Mouse (Mus musculus) bone marrow macrophage, adult 2 months (primary cell): ENCODE results near the gene Cep57.

Experiments
- CTCF ChIP-seq: IDR thresholded peaks from 2 replicates; pipeline ENCODE4 v1.5.1; 2012; ENCODE audit warnings: low read depth, mild to moderate bottlenecking, low read length, moderate library complexity
- POLR2A ChIP-seq: IDR thresholded peaks from 2 replicates; pipeline ENCODE4 v1.6.1; 2012; ENCODE audit warnings: mild to moderate bottlenecking, low read depth, low read length, borderline replicate concordance

DNA sequence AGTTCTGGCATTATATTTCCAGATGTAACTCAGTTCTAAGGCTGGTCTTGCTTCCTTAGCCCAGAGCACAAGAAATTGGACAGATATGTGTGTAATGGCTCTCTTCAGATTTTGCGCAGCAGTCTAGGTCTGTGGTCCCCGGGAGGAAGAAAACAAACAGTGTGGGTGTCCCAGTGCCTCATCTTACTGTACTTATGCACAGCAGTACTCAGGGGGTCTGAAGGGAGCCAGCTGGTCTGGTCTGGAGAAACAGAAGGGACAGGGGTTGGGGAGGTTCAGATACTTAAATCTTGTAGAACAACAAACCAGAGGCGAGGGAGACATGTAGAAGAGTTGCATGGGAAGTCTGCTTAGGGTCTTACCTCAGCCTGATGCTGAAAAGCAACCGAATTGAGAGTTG is 29.9 kb upstream of the Cep57 start:
- no peak for TF ChIP-seq CTCF
- TF ChIP-seq POLR2A: no peak
